ENCODE assay signal across 8 mouse cellular contexts in the genomic region with DNA sequence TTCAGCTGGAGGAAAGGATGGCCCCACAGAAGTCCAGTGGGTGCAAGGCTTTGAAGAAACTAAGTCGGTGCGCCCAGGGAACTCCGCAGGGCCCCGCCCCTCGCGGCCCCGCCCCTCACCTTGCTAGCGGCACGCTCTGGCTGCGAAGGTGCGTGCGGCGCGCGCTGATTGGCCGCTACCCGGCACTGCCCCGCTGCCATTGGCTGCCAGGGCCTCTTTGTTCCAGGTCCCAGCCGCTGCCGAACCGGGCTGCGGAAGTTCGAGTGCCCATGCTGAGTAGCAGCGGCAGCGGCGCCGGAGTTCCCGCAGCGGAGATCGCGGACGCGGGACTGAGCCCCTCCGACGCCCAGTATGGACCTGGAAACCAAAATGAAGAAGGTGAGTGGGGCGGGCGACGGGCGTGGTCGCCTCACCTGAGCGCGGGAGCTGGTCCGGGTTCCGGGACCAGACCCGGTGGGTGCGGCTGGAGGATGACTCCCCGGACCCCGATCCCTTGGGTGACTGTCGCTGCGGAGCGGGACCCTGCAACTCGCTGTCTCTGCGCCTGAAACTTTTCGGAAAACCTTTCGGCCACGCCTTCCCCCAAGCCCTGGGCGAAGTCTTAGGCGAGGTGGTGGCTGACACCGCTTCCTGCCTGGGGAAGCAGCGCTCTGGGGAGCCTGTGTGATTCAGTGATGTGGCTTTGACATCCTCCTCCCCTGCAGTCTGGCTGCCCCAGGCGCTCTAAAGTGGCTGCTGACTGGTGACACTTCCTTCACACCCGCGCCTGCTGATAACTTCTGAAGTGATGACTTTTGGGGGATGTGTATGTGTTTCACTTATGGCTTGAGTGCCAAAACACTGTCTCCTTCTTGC. TPM values are rescaled to one million over a fixed set of nuclear protein-coding genes. Genes with fewer than 3 reads are reported as not detected.
DNase-seq lines count a peak whose midpoint lies in the region; ATAC-seq and TF ChIP-seq lines count a peak whose summit lies in the region.

A gene (plus strand): TSS at position 214 of the 855 bp plus-strand sequence.

- peaks cover 29% of the 10 kb centered on the region for H3K27me3 ChIP-seq in E14TG2a.4 (ENCODE audit: insufficient read depth, low read length)
- no peaks in the 10 kb centered on the region for H3K27me3 ChIP-seq in lung, embryonic 14.5 days (ENCODE audit: insufficient read depth, low read length)
- H3K27me3 ChIP-seq in neural tube, embryonic 15.5 days (replicated peaks): no peaks in the 10 kb centered on the region

- H3K27ac ChIP-seq in layer of hippocampus, adult 2 months: peak within 1 kb of the TSS; percentile 61; the same call in 1 of the 2 replicates
- peak within 1 kb of the TSS; percentile 81 for H3K27ac ChIP-seq in lung, embryonic 14.5 days (ENCODE audit: low read depth)
- H3K27ac ChIP-seq in neural tube, embryonic 15.5 days (replicated peaks): peak within 1 kb of the TSS; percentile 54

- TF ChIP-seq CTCF in E14TG2a.4 (conservative IDR thresholded peaks at IDR 0.05; ENCODE audit: low read length): no peak
- TF ChIP-seq CTCF in layer of hippocampus, adult 2 months (conservative IDR thresholded peaks at IDR 0.05): no peak
- no peak for TF ChIP-seq CTCF in lung, embryonic 14.5 days (IDR thresholded peaks at IDR 0.05; ENCODE audit: low read depth)

- H3K9me3 ChIP-seq in E14TG2a.4 (ENCODE audit: low read length): no peaks in the 10 kb centered on the region
- no peaks in the 10 kb centered on the region for H3K9me3 ChIP-seq in lung, embryonic 14.5 days (ENCODE audit: low read depth, low read length)
- H3K9me3 ChIP-seq in neural tube, embryonic 15.5 days (replicated peaks): no peaks in the 10 kb centered on the region

- under 1% methylated on average over 63 of the region's 63 CpGs for WGBS in lung, embryonic 14.5 days
- under 1% methylated on average over 63 of the region's 63 CpGs for WGBS in neural tube, embryonic 15.5 days

- H3K9ac ChIP-seq in lung, embryonic 14.5 days: peak within 1 kb of the TSS; percentile 89
- peak within 1 kb of the TSS; percentile 83 for H3K9ac ChIP-seq in neural tube, embryonic 15.5 days (replicated peaks)

- peak; percentile 94 for ATAC-seq in lung, embryonic 14.5 days (ENCODE audit: insufficient read depth)
- ATAC-seq in neural tube, embryonic 15.5 days (ENCODE audit: low FRiP score): peak; percentile 97

- no peaks in the 10 kb centered on the region for H3K36me3 ChIP-seq in E14TG2a.4 (ENCODE audit: insufficient read depth, low read length)
- no peaks in the 10 kb centered on the region for H3K36me3 ChIP-seq in lung, embryonic 14.5 days (ENCODE audit: insufficient read depth)
- no peaks in the 10 kb centered on the region for H3K36me3 ChIP-seq in neural tube, embryonic 15.5 days

- DNase-seq in cerebellum, adult 11-12 months: peak; percentile 22
- DNase-seq in forelimb bud, embryonic 11.5 days (ENCODE audit: low read depth, low spot score): peak; percentile 85
- DNase-seq in heart, postnatal 4 days: peak; percentile 67
- DNase-seq in layer of hippocampus, adult 2 months (ENCODE audit: low spot score in 2 of 2): peak; percentile 29 to 39
- DNase-seq in lung, embryonic 14.5 days: peak; percentile 88
- DNase-seq in testis, postnatal 14 days (ENCODE audit: low spot score): peak; percentile 90

- H3K4me1 ChIP-seq in E14TG2a.4 (replicated peaks; ENCODE audit: low read depth, low read length): peaks cover 16% of the 10 kb centered on the region
- 0 out of 2 replicates have a peak, but pooled peaks cover 3% of the 10 kb centered on the region for H3K4me1 ChIP-seq in lung, embryonic 14.5 days (ENCODE audit: insufficient read depth)
- H3K4me1 ChIP-seq in neural tube, embryonic 15.5 days: peaks cover 14% of the 10 kb centered on the region

- H3K4me2 ChIP-seq in lung, embryonic 14.5 days: peak within 1 kb of the TSS; percentile 83
- peak within 1 kb of the TSS; percentile 90 for H3K4me2 ChIP-seq in neural tube, embryonic 15.5 days

- H3K4me3 ChIP-seq in E14TG2a.4 (replicated peaks; ENCODE audit: low read length): peak within 1 kb of the TSS; percentile 86
- H3K4me3 ChIP-seq in layer of hippocampus, adult 2 months: peak within 1 kb of the TSS; percentile 65
- H3K4me3 ChIP-seq in lung, embryonic 14.5 days (ENCODE audit: low read depth, low read length): peak within 1 kb of the TSS; percentile 72
- peak within 1 kb of the TSS; percentile 86 for H3K4me3 ChIP-seq in neural tube, embryonic 15.5 days (replicated peaks)

RNA-seq across cellular contexts. Expression of the gene that starts here (rescaled TPM):
- 1 to 10 TPM; 5.6 to 7.6 TPM for total RNA-seq in heart, postnatal 4 days (2021)
- total RNA-seq in layer of hippocampus, adult 2 months (2021): 1 to 10 TPM; 1.8 to 2.8 TPM
- polyA plus RNA-seq in lung, embryonic 14.5 days (2014; fragmentation: Nextera tagmentation; extraction: Ambion mirVana): 77.0 and 78.9 TPM in 2 replicates
- polyA plus RNA-seq in neural tube, embryonic 15.5 days (2015; fragmentation: Nextera tagmentation; extraction: Ambion mirVana): 69.5 and 79.0 TPM in 2 replicates

Comparison
In these comparisons a context has a peak if more than half of its experiments do, and no peak if none do; other contexts are left out.
1. Peak in every context shown above with its lines: DNase-seq, ATAC-seq, H3K4me3 ChIP-seq and H3K27ac ChIP-seq.
2. DNase-seq: peak in every context shown above with its lines; median percentile 90 in testis, postnatal 14 days; 88 in lung, embryonic 14.5 days; 85 in forelimb bud, embryonic 11.5 days; 67 in heart, postnatal 4 days; 34 in layer of hippocampus, adult 2 months; 22 in cerebellum, adult 11-12 months.